Mouse (Mus musculus): ENCODE data around the gene Gm20388. TPM values are rescaled to one million over a fixed set of nuclear protein-coding genes. Genes with fewer than 3 reads are reported as not detected.

Gm20388 gene
- total RNA-seq, 2 experiments from 2014 or later = not detected

DNA sequence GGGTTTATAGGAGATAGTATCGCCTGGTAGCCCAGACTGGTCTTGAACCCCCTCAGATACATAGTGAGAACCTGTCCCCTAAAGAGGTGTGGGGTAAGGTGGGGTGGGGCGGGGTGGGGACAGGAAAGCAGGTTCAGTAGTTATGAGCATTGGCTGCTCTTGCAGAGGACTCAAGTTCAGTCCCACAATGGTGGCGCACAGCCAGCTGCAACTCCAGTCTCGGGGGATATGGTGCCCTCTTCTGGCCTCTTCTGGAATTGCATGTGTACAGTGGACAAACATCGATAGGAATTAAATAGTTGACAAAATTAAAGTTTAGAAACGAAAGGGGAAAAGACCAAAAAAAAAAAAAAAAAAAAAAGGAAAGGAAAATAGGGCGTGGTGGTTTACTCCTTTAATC lies 688.9 kb downstream of the Gm20388 start:
- peak; percentile 78 to 82 for DNase-seq (ENCODE audit: low spot score in 2 of 2)

DNA sequence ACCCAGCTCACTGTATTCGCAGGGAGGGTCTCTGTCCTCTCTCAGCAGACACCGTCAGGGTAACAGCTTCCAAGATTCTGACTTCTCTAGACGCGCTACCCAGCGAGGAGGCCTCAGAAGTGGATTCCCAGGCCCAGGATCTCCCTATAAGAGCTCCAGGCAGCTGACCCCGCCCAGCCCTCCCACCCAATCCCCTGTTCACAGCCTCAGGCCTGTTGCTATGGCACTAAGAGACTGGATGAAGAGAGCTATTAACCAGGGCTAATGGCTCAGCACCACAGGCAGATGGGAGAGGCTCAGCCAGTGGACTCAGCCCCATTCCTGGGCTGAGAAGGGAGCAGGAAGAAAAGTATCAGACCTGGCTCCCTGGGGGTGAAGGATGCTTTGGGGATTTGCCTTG lies 692.0 kb downstream of the Gm20388 start:
- no peak for DNase-seq (ENCODE audit: low spot score in 2 of 2)

DNA sequence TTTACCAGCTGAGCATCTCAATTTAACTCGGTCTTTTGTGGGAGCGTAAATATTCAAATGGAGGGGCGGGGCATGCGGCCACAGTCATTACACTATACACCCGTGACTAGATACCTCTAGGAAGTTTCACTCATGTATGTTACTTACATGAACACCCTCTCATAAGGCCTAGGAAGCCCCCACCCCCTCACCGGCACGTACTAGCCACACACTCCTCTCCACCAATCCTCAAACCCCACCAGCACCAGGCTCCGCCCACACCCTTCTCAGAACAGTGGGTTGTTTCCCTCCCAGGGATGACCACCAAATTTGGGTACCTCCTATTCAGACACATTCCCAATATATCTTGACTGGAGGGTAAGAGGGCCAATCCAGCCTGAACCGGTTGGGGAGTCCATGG lies 696.8 kb downstream of the Gm20388 start:
- DNase-seq (ENCODE audit: low spot score in 2 of 2) = no peak

DNA sequence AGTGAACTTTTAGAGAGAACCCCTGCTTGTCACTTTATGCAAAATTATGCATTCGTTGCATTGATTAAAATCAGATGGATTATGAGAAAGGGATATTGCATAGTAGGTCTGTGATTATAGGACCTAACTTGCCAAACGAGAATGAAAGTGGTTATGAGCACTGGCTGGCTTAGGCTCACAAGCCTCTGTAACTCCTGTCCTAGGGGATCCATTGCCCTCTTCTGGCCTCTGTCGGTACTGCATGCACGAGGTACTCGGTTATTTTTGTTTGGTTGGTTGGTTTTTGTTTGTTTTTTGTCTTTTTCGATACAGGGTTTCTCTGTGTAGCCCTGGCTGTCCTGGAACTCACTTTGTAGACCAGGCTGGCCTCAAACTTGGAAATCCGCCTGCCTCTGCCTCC lies 697.2 kb downstream of the Gm20388 start:
- peak; percentile 78 to 79 for DNase-seq (ENCODE audit: low spot score in 2 of 2)

DNA sequence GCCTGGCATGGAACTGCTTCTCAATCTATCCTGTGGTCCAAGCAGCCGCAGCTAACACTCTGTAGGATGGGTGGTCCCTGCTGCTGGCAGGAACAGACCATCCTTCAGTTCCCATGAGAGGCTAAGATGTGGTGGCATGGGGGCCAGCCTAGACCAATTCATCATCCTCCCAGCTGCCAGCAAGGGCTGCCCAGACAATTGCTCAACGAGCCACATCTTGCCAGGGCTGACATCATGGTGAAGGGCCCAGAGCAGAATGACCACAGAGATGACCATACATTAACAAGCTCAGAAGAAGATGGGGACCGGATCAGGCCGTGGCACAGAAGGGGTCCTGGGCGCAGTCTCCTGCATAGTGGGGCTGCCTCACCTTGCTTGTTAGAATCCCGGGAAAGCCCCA lies 700.2 kb downstream of the Gm20388 start:
- DNase-seq (ENCODE audit: low spot score in 2 of 2) = no peak

DNA sequence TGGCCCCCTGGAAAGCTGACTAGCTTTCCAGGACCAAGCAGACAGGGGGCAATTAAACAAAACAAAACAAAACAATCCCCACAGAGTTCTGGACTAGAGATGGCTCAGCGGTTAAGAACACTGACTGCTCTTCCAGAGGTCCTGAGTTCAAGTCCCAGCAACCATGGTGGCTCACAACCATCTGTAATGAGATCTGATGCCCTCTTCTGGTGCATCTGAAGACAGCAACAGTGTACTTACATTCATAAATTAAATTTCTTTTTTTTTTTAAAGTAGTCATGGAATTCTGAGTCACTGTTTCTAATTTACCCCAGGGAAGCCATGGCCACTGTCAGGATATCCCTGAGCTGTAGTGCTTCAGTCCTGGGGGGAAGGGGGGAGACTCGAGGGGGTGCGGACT lies 703.9 kb downstream of the Gm20388 start:
- DNase-seq (ENCODE audit: low spot score in 2 of 2) = no peak

DNA sequence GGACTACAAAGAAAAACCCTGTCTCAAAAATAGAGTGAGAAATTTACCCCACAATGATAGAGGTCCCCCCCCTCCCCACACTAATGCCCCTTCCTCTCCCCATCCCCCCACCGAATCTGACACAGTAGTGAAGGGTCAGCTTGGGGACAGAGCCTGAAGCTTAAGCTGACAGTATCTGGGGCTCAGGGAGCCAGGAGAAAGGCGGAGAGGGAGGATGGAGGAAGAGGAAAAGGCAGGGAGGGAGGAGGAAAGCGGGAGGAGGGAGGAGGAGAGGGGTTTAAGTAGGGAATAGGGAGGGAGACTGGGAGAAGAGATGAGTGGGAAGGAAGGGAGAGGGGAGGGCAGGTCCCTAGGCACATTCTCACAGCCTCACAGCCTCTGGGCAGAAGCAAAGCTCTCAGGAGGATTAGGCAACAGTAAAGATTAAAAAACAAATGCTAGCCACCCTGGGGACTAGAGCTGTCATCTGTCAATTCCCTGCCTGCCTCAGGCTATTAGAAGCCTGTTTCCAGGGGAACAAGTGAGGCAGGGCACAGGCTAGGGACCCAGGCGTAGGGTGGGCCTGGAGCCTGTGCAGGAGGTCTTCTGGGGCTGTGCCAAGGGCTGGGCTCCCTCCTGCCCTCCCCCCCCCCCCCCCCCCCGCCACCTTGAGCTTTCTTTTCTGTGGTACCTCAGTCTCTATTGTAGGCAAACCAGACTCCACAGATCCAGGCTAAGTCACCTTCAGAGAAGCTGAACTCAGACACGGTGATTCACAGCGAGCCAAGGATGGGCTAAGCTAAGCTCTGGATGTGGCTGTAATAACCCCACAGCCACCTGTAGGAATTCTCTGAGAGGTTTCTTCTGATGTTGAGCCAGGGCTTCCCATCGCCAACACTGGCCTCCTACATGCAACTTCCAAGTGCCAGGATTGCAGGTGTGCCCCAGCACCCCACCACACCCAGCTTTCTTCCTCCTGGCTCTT lies 706.3 kb downstream of the Gm20388 start:
- no peak for DNase-seq (ENCODE audit: low spot score in 2 of 2)

DNA sequence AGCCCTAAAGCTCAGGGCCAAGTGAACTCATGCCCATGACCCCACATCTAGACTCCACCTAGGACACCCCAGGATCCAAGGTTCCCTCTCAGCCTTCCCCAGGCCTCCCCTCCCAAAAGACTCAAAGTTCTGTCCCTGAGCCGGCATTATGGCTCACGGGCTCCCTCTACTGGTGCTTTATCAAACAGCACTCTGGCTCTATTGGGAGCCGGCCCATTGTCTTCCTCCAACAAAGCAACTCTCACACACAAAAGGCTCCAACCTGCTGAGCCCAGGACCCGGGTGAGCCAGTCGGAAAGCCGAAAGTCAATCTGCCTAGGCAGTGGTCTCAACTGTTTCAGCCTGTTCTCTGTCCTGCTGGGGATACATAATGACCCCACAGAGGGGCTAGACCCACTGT lies 707.5 kb downstream of the Gm20388 start:
- DNase-seq (ENCODE audit: low spot score in 2 of 2) = peak; percentile 74 to 77

DNA sequence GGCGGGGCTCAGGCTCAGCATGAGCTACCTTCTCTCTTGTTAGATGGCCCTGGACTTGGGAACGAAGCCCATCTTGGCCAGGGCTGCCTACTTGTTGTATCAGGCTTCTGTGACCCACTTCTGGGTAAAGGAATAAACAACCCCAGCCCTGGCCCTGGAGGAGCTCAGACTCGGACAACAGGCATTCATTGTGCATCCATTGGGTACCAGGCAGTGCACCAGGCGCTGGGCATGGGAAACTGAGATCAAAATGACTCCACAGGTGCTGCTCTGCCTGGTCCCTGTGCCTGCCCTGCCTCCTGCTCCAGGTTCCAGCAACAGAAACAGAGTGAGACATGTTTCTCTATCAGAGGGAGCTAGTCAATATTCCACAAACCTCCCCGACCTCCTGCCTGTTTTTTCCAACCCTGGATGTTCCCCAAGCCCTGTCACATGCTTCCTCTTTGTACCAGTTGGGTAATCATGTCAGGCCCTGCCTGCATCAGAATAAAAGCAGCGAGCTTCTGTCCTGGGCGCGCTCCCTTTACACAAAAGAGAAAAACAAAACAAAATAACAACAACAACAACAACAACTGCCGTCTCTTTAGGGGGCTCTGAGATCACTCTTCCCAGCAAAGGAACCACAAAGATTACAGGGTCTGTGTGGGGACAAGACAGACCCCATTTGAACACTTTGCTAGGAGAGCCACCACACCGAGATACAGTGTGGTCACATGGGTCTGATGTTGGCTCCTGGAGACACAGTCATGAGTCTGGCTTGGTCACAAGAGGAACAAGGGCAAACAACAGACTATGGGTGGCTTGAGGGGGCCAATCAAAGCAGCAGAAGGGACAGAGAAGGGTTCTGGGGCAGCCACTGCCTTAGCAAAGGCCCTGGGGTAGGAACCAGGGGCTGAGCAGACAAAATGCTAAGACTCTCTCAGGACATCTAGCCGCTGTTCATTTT lies 708.9 kb downstream of the Gm20388 start:
- peak; percentile 48 to 70 for DNase-seq (ENCODE audit: low spot score in 2 of 2)

DNA sequence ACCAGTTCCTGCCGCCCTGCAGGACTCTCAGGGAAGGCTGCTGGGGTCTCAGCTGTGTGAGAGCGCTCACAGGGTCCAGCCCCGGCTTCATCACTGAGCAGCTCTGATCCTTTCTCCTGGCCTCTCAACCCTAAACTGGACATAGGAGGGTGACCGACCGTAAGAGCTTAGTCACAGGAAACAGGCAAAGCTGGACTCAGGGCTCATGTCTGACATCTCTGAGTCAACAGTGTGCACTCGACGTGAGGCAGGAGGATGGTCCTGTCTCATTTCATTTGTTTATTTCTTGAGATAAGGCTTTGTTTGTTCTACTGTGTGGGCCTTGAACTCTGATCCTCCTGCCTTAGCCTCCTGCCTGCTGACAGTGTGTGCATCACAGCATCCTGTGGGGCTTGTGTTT lies 709.8 kb downstream of the Gm20388 start:
- DNase-seq (ENCODE audit: low spot score in 2 of 2) = no peak

DNA sequence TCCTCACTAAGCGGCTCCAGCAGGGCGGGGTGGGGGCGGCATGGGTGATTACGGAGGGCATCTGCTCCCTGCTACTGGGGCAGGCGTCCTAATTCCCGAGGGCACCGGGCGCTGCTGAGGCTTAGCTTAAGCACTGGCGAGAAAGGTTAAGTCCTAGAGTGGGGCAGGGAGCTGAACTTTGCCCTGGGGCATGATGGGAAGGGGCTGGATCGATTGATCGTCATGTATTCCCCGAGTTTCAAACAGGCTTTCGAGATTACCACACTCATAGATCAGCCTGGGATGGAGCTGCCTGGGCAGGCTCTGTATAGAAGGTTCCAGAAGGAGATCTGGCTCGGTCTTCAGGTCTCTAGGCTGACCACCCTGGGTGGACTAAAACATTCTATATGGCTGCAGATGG lies 711.5 kb downstream of the Gm20388 start:
- no peak for DNase-seq (ENCODE audit: low spot score in 2 of 2)

DNA sequence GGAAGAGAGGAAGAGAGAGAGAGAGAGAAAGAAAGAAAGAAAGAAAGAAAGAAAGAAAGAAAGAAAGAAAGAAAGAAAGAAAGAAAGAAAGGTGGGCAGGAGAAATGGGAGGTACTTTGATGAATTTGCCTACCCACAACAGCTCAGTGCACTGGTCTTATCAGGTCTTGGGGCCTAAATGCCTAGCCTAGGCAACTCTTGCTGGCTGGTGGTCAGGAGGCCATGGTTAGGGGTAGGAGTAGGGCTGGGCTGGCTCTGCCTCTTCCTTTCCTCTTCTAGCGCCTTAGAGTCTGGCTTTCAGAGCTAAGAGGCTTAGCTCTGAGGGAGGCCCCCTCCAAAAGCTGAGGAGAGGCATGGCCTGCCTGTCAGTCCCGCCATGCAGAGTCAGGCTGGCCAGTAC lies 713.0 kb downstream of the Gm20388 start:
- DNase-seq (ENCODE audit: low spot score in 2 of 2) = no peak

DNA sequence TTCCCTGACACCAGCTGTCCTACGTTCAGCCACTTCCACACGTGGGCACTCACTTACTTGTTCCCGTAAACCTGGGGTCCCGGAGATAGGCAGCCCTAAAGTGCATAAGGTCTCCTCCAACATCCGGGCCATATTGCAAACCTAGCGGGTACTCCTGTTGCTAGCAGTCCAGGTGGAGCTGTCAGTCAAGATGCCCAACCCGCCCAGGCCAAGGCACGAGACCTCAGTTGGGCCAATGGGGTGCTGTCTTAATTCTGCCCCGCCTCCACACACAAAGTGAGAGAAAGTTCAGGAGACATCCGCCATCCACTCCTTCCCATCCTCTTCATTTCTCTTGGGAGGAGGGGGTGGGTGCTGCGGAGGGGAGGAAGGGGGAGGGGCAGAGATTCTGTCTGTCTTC lies 715.8 kb downstream of the Gm20388 start:
- DNase-seq (ENCODE audit: low spot score in 2 of 2) = no peak

DNA sequence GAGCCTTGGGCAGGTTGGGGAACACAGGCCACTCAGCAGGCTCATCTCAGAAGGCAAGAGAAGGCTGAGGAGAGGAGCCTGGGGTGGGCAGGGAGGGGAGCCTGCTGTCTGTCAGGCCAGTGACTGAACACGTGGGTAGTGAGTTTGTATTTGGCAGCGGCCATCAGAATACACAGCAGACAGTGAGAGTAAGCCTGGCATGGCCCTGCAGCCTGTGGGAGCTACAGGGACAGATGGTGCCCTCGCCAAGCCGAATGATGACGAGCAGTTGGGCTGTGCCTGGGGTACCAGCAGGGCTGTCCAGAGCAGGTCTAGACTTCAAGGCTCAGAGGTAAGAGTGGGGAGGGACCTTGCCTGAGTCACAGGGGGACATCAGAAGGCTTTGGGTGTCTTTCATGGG lies 716.7 kb downstream of the Gm20388 start:
- peak; percentile 41 to 74 for DNase-seq (ENCODE audit: low spot score in 2 of 2)

DNA sequence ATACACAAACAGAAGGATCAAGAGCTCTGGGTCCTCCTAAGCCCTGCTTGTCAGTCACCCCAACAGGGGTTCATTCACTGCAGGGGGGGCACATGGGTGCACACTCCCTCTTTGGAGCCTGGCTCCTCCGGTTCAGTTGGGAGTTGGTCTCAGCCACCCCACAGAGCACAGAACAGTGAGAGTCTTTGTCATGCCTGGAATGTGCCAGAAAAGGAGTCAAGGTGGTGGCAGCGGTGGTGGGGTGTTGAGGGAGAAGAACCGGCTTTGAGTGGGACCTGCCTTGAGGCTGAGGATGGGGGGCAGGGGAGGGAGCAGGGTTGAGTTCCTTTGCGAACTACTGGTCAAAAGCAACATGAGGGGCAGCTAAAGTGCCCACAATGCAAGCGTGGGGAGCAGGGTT lies 719.4 kb downstream of the Gm20388 start:
- DNase-seq (ENCODE audit: low spot score in 2 of 2) = no peak

DNA sequence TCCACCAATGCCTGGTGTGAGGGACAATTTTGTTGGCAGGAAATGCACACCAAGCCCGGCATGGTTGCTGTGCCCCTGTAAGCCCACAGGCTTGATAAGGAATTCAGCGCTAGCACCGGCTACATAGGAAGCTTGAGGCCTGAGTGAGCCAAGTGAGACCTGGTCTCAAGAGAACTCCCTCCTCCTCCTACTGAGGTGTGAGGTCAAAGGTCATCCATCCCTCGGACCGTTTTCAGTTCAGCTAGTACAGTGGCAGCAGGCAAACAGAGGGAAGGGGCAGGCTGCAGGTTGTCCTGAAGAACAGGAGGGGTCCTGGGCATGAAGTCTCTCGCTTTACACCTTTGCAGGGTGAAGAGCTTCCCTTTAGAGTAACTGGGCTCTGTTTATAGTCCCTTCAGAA lies 720.2 kb downstream of the Gm20388 start:
- DNase-seq (ENCODE audit: low spot score in 2 of 2) = no peak

DNA sequence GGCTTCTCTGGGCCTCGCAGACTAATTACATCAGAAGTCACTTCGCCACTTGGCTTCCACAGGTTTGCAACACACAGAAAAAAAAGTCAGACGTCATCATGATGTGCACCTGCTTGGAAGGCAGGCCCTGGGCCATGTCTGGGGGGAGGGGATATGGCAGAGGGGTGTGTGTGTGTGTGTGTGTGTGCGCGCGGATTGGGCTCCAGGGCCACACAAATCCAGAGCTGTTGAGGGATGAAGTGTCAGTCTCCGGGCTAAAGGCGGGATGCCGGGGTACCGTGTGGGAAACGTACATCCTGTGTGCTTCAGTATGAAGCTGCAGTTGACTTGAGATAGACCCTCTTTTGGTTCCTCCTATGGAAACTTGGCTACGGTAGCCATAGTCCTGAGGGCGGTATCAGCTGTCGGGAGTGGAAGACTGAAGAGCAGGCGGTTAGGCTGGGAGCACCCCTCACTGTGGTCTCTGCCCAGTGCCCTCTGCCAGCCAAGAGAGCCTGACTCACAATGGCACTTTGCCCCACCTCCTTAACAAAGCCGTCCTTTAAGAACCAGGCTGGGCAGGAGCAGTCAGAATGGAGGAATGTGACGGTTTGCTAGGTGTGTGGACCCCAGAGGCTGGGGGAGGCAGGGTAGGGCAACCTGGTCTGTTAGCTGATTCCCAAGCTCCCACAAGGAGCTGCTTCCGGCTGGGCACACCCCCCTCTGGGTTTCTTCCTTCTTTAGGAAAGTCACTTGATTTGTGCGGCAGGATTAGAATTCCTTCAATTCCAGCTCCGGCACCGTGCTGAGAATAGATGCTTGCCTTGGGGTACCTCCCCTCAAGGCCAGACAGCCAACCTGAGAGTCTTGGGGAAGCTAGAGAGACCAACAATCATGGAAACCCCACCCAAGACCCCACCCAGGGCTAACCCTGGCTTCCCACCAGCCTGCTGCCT lies 721.1 kb downstream of the Gm20388 start:
- no peak for DNase-seq (ENCODE audit: low spot score in 2 of 2)

DNA sequence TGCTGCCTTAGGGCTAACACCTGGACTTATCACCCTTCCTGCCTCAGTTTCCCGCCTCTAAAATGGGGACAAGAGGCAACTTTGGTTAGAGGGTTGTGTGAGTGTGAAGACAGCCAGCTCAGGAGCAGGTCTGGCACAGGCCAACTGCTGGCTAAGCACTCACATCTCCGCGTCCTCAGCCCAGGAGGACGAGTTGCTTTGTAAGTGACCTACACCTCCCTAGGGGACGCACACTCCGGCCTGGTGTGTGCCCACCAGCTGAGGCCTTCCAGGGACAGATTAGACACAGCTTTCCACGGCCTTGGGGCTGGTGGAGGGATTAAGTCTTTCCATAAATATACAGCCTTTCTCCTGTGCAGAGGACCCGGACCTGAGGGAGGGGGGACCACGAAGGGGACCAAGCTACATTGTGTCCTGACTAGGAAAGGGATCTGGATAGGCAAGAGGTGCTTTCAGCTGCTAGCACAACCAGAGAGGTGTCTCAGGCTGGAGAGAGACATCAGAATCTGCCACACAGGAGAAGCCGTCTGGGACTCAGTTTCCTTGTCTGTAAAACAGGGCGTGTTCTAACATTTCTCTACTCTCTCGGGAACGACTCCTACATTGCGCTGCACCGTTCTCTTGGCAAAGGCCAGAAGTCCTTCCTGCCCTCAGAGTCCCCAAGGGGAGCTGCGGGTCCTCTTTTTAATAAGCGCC lies 722.5 kb downstream of the Gm20388 start:
- DNase-seq (ENCODE audit: low spot score in 2 of 2) = no peak

DNA sequence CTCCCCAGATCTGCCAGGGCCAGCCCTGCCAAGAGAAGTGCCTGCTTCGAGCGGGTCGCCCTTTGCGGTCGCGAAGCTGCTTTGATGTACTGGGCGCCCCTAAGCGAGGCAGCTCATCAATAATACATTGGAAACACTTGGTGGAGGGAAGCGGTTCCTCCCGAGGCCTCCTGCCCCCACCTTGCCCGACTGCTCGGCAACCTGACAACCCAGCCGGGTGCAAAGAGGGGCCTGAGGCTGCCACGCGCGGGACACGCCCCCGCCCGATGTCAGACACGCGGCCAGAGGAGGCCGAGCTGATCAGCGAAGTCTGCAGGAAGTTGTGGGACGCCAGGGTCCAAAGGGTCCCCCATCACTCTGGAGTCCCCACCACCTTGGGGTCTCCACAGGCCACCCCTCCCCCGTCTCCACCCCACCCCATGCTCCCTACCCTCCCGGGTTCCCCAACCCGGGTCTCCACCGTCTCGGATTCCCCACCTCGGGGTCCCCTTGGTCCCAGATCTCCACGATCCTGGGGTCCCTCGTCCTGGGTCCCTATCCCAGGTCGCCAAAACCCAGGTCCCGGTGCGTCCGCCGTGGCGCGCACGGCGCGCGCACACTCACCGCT lies 723.1 kb downstream of the Gm20388 start:
- DNase-seq (ENCODE audit: low spot score in 2 of 2) = no peak

DNA sequence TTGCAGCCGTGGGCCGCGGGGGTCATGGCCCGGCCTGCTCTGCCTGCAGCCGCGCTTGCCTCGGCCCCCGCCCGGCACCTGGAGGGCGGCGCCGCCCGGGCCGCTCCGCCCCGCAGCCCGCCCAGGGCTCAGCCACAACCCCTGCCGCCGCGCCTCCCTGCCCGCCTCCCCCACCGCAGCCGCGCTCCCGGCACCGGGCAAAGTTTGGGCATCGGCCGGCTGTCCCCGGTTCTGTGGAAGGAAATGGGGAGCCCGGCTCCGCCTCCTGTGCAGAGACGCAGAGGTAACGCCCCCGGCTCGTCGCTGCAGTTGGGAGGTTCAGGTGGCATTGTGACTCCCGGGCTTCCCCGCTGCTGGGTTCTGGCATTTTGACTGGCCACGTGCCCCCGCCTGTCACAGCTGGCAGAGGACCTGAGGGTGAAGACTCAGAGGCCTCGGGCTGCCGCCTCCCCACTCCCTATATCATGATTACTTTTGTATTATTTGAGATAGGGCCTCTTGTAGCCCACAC lies 723.7 kb downstream of the Gm20388 start:
- no peak for DNase-seq (ENCODE audit: low spot score in 2 of 2)
